Mouse (Mus musculus) E14TG2a.4 (cell line): ENCODE data around the gene Trim43a.

Source experiments
- CTCF ChIP-seq: conservative IDR thresholded peaks from 2 replicates; pipeline ENCODE4 v1.5.1; 2014; ENCODE audit warnings: low read length
- POU5F1 ChIP-seq: IDR thresholded peaks from 2 replicates; pipeline ENCODE4 v1.6.1; 2014; ENCODE audit warnings: low read length, borderline replicate concordance

- TF ChIP-seq CTCF (no peak), POU5F1 (no peak)
Measured at GRCm38 (mm10) chr9:88539546-88540224, 41.0 kb upstream of the Trim43a start.
